In genomic region chr9:90275906-90276305, GRCm38 (mm10) we compare ENCODE assay signal across 22 mouse cellular contexts. TPM values are rescaled to one million over a fixed set of nuclear protein-coding genes. Genes with fewer than 3 reads are reported as not detected.
A peak's percentile ranks its signal among the peaks of the same experiment; 100 is the strongest.
DNase-seq lines count a peak whose midpoint lies in the region; ATAC-seq and TF ChIP-seq lines count a peak whose summit lies in the region.
"Had no signal": no experiment of that assay in that cellular context is flagged by ENCODE, and none has a peak within 500 bp of the region (broad histone marks: within the 10 kb centered on the region; RNA-seq: fewer than 3 reads in every experiment).

No protein-coding gene starts in this region.

- no peak overlapping the region for H3K4me3 ChIP-seq in lung, embryonic 16.5 days (ENCODE audit: low read length)
- no peak overlapping the region for H3K4me3 ChIP-seq in lung, adult 2 months (replicated peaks; ENCODE audit: extremely low read depth, low read depth, low read length)
- H3K4me3 ChIP-seq in intestine, embryonic 14.5 days (ENCODE audit: low read depth, low read length): no peak overlapping the region
- H3K4me3 ChIP-seq in intestine, postnatal 0 days (ENCODE audit: low read depth, low read length): no peak overlapping the region
- H3K4me3 ChIP-seq in small intestine, adult 2 months (ENCODE audit: low read depth, low read length): no peak overlapping the region
- H3K4me3 ChIP-seq in midbrain, embryonic 14.5 days (replicated peaks; ENCODE audit: low read depth, low read length): no peak overlapping the region
- no peak overlapping the region for H3K4me3 ChIP-seq in hindbrain, embryonic 13.5 days
- H3K4me3 ChIP-seq: embryonic facial prominence, embryonic 15.5 days; heart, embryonic 12.5 days; hindbrain, embryonic 10.5 days had no signal

- no peak for TF ChIP-seq CTCF in lung, adult 2 months (IDR thresholded peaks at IDR 0.05; ENCODE audit: insufficient read depth, low read length)
- TF ChIP-seq CTCF in intestine, postnatal 0 days (IDR thresholded peaks at IDR 0.05; ENCODE audit: low read depth): no peak
- TF ChIP-seq CTCF in small intestine, adult 2 months (IDR thresholded peaks at IDR 0.05; ENCODE audit: extremely low read depth, insufficient read length, insufficient replicate concordance, low read depth, low read length): no peak

- H3K27me3 ChIP-seq in lung, embryonic 16.5 days (ENCODE audit: control insufficient read depth, insufficient read depth, low read depth, low read length): no peaks in the 10 kb centered on the region
- H3K27me3 ChIP-seq in intestine, embryonic 14.5 days (replicated peaks; ENCODE audit: control insufficient read depth, insufficient read depth, low read length): no peaks in the 10 kb centered on the region
- no peaks in the 10 kb centered on the region for H3K27me3 ChIP-seq in intestine, postnatal 0 days (replicated peaks; ENCODE audit: control insufficient read depth, insufficient read depth, low read length)
- no peaks in the 10 kb centered on the region for H3K27me3 ChIP-seq in small intestine, adult 2 months (ENCODE audit: control insufficient read depth, insufficient read depth, low read length)
- H3K27me3 ChIP-seq in midbrain, embryonic 14.5 days (ENCODE audit: control insufficient read depth, insufficient read depth, low read length): no peaks in the 10 kb centered on the region
- H3K27me3 ChIP-seq in hindbrain, embryonic 13.5 days: peaks cover 14% of the 10 kb centered on the region; the same call in 1 of the 2 replicates
- H3K27me3 ChIP-seq: embryonic facial prominence, embryonic 15.5 days; heart, embryonic 12.5 days had no signal

- no peak overlapping the region for H3K4me2 ChIP-seq in lung, embryonic 16.5 days (ENCODE audit: low read depth, low read length)
- no peak overlapping the region for H3K4me2 ChIP-seq in intestine, embryonic 14.5 days (ENCODE audit: low read length)
- no peak overlapping the region for H3K4me2 ChIP-seq in intestine, postnatal 0 days (replicated peaks; ENCODE audit: low read depth)
- H3K4me2 ChIP-seq in midbrain, embryonic 14.5 days (ENCODE audit: low read length): no peak overlapping the region
- H3K4me2 ChIP-seq in hindbrain, embryonic 13.5 days: no peak overlapping the region
- H3K4me2 ChIP-seq: embryonic facial prominence, embryonic 15.5 days; heart, embryonic 12.5 days; midbrain, embryonic 11.5 days had no signal

- H3K4me1 ChIP-seq in lung, embryonic 16.5 days (replicated peaks; ENCODE audit: control insufficient read depth, insufficient read depth, low read length): peaks cover 17% of the 10 kb centered on the region
- H3K4me1 ChIP-seq in lung, adult 2 months (ENCODE audit: control insufficient read depth, insufficient read depth, low read length): peaks cover 8% of the 10 kb centered on the region
- peaks cover 4% of the 10 kb centered on the region; the same call in 1 of the 2 replicates for H3K4me1 ChIP-seq in intestine, embryonic 14.5 days (replicated peaks; ENCODE audit: control insufficient read depth, insufficient read depth, low read length)
- H3K4me1 ChIP-seq in intestine, postnatal 0 days (replicated peaks; ENCODE audit: control insufficient read depth, insufficient read depth, low read length): 0 out of 2 replicates have a peak, but pooled peaks cover 9% of the 10 kb centered on the region
- peaks cover 9% of the 10 kb centered on the region for H3K4me1 ChIP-seq in small intestine, adult 2 months (ENCODE audit: control insufficient read depth, insufficient read depth, insufficient read length, low read length)
- no peaks in the 10 kb centered on the region for H3K4me1 ChIP-seq in midbrain, embryonic 14.5 days (ENCODE audit: control insufficient read depth, insufficient read depth, low read length)
- no peaks in the 10 kb centered on the region for H3K4me1 ChIP-seq in hindbrain, embryonic 13.5 days (replicated peaks)
- H3K4me1 ChIP-seq: embryonic facial prominence, embryonic 15.5 days; hindbrain, embryonic 10.5 days had no signal

- no peaks in the 10 kb centered on the region for H3K9me3 ChIP-seq in lung, embryonic 16.5 days (ENCODE audit: control insufficient read depth, low read length)
- H3K9me3 ChIP-seq in intestine, embryonic 14.5 days (ENCODE audit: control insufficient read depth, low read length): no peaks in the 10 kb centered on the region
- H3K9me3 ChIP-seq in intestine, postnatal 0 days (ENCODE audit: control insufficient read depth): no peaks in the 10 kb centered on the region
- no peaks in the 10 kb centered on the region for H3K9me3 ChIP-seq in midbrain, embryonic 14.5 days (ENCODE audit: control insufficient read depth, low read length)
- H3K9me3 ChIP-seq in hindbrain, embryonic 13.5 days: no peaks in the 10 kb centered on the region
- H3K9me3 ChIP-seq: embryonic facial prominence, embryonic 15.5 days; heart, embryonic 12.5 days; hindbrain, embryonic 10.5 days had no signal

- ATAC-seq in lung, embryonic 16.5 days (ENCODE audit: low read depth): no peak
- ATAC-seq in intestine, embryonic 14.5 days (replicated peaks; ENCODE audit: low FRiP score, low TSS enrichment, low read depth): no peak
- no peak for ATAC-seq in intestine, postnatal 0 days
- ATAC-seq in midbrain, embryonic 14.5 days (ENCODE audit: low FRiP score, low TSS enrichment): no peak
- ATAC-seq in hindbrain, embryonic 13.5 days (ENCODE audit: low FRiP score): no peak
- ATAC-seq: activated CD4-positive, CD25-positive, alpha-beta regulatory T cell, adult 4 months; forebrain, embryonic 14.5 days; hindbrain, postnatal 0 days had no signal

- no peaks in the 10 kb centered on the region for H3K36me3 ChIP-seq in lung, embryonic 16.5 days (ENCODE audit: control insufficient read depth, insufficient read depth, low read length)
- no peaks in the 10 kb centered on the region for H3K36me3 ChIP-seq in intestine, embryonic 14.5 days (ENCODE audit: control insufficient read depth, insufficient read depth, low read length)
- H3K36me3 ChIP-seq in intestine, postnatal 0 days (ENCODE audit: control insufficient read depth, insufficient read depth): no peaks in the 10 kb centered on the region
- H3K36me3 ChIP-seq in small intestine, adult 2 months (ENCODE audit: control insufficient read depth, insufficient read depth, low read length): no peaks in the 10 kb centered on the region
- no peaks in the 10 kb centered on the region for H3K36me3 ChIP-seq in midbrain, embryonic 14.5 days (ENCODE audit: control insufficient read depth, insufficient read depth, low read length)
- no peaks in the 10 kb centered on the region for H3K36me3 ChIP-seq in hindbrain, embryonic 13.5 days
- H3K36me3 ChIP-seq: embryonic facial prominence, embryonic 15.5 days; heart, embryonic 12.5 days; hindbrain, embryonic 10.5 days had no signal

- peak overlapping the region; percentile 49 for H3K27ac ChIP-seq in lung, embryonic 16.5 days (ENCODE audit: low read length)
- no peak overlapping the region for H3K27ac ChIP-seq in intestine, embryonic 14.5 days (ENCODE audit: low read depth)
- H3K27ac ChIP-seq in intestine, postnatal 0 days (ENCODE audit: low read depth, low read length): peak overlapping the region; percentile 50
- H3K27ac ChIP-seq in small intestine, adult 2 months (ENCODE audit: insufficient read depth, low read depth, low read length): peak overlapping the region; percentile 51; the same call in 1 of the 2 replicates
- no peak overlapping the region for H3K27ac ChIP-seq in midbrain, embryonic 14.5 days (replicated peaks; ENCODE audit: low read depth, low read length)
- no peak overlapping the region for H3K27ac ChIP-seq in hindbrain, embryonic 13.5 days
- H3K27ac ChIP-seq: hindbrain, embryonic 10.5 days; hindbrain, postnatal 0 days had no signal

- no peak for DNase-seq in lung, adult 2 months
- peak; percentile 43 for DNase-seq in intestine, embryonic 14.5 days (ENCODE audit: low spot score)
- DNase-seq in midbrain, embryonic 14.5 days: no peak
- DNase-seq in right cerebral cortex, postnatal 25 days: no peak
- DNase-seq: adrenal gland, postnatal 10 days; cerebellum, adult 8-10 months; heart, postnatal 10 days; kidney, adult 2 months; kidney, postnatal 14 days; left cerebral cortex, postnatal 4 days; thymus, postnatal 14 days had no signal

- WGBS in lung, embryonic 16.5 days: 75% methylated on average over 5 of the region's 5 CpGs
- WGBS in lung, adult 2 months: 76% methylated on average over 5 of the region's 5 CpGs
- 82% methylated on average over 5 of the region's 5 CpGs for WGBS in intestine, embryonic 14.5 days
- WGBS in intestine, postnatal 0 days: 67% methylated on average over 5 of the region's 5 CpGs
- 69% methylated on average over 5 of the region's 5 CpGs for WGBS in small intestine, adult 2 months
- WGBS in midbrain, embryonic 14.5 days: 87% methylated on average over 5 of the region's 5 CpGs
- 100% methylated on average over 5 of the region's 5 CpGs for WGBS in hindbrain, embryonic 13.5 days

- TF ChIP-seq POLR2A in lung, adult 2 months (IDR thresholded peaks at IDR 0.05; ENCODE audit: borderline replicate concordance, extremely low read depth, low read depth, low read length): no peak
- TF ChIP-seq POLR2A in small intestine, adult 2 months (IDR thresholded peaks at IDR 0.05; ENCODE audit: low read depth, low read length): no peak

- H3K9ac ChIP-seq in lung, embryonic 16.5 days (ENCODE audit: low read length): no peak overlapping the region
- H3K9ac ChIP-seq in intestine, embryonic 14.5 days (ENCODE audit: low read length): no peak overlapping the region
- H3K9ac ChIP-seq in intestine, postnatal 0 days (ENCODE audit: low read depth, low read length): no peak overlapping the region
- no peak overlapping the region for H3K9ac ChIP-seq in midbrain, embryonic 14.5 days (replicated peaks; ENCODE audit: low read length)
- no peak overlapping the region for H3K9ac ChIP-seq in hindbrain, embryonic 13.5 days
- H3K9ac ChIP-seq: embryonic facial prominence, embryonic 15.5 days; heart, embryonic 12.5 days had no signal

RNA-seq across cellular contexts. Expression of gene Tbc1d2b, which starts 5.3 kb away (rescaled TPM):
- 19.3 and 20.9 TPM in 2 replicates for polyA plus RNA-seq in lung, embryonic 16.5 days (2015; fragmentation: Nextera tagmentation; extraction: Ambion mirVana)
- 40.7 and 46.4 TPM in 2 replicates for polyA plus RNA-seq in lung, adult 2 months (2012; rRNA removed)
- 20.2 and 20.9 TPM in 2 replicates for polyA plus RNA-seq in intestine, embryonic 14.5 days (2014; fragmentation: Nextera tagmentation; extraction: Ambion mirVana)
- polyA plus RNA-seq in intestine, postnatal 0 days (2015; fragmentation: Nextera tagmentation; extraction: Ambion mirVana): 5.2 and 6.6 TPM in 2 replicates
- polyA plus RNA-seq in small intestine, adult 2 months (2012; rRNA removed): 9.6 and 13.1 TPM in 2 replicates
- polyA plus RNA-seq in midbrain, embryonic 14.5 days (2014; fragmentation: Nextera tagmentation; extraction: Ambion mirVana): 4.1 and 6.9 TPM in 2 replicates
- 5.9 and 6.5 TPM in 2 replicates for polyA plus RNA-seq in hindbrain, embryonic 13.5 days (2015; fragmentation: Nextera tagmentation; extraction: Ambion mirVana)

Comparison
In these comparisons a context has a peak if more than half of its experiments do, and no peak if none do; other contexts are left out.
1. H3K27ac ChIP-seq: peak in lung, embryonic 16.5 days (single experiment), intestine, postnatal 0 days (single experiment) and small intestine, adult 2 months (single experiment); none in intestine, embryonic 14.5 days (single experiment), midbrain, embryonic 14.5 days (single experiment) and hindbrain, embryonic 13.5 days (single experiment).